Mouse (Mus musculus) lung, embryonic 15.5 days (tissue): ENCODE measurements around the gene Smc4. TPM values are rescaled to one million over a fixed set of nuclear protein-coding genes. Genes with fewer than 3 reads are reported as not detected.

ENCODE experiments used
- ATAC-seq: fragments of 200-750 bp; cut with Nextera tagmentation; 2 replicates; pipeline ENCODE4 v1.8.0; 2017; ENCODE audit warnings: moderate number of reproducible peaks, borderline replicate concordance; ENCODE audit not compliant: low FRiP score, low TSS enrichment; ENCODE audit errors: extremely low read depth
- H3K27ac ChIP-seq: fragments of 300-500 bp; sonication (generic); 2 replicates; pipeline ENCODE4 v1.5.1; 2015; ENCODE audit warnings: moderate library complexity, mild to moderate bottlenecking, inconsistent platforms
- H3K27me3 ChIP-seq: fragments of 300-500 bp; sonication (generic); 2 replicates; pipeline ENCODE4 v1.6.1; 2015; ENCODE audit warnings: inconsistent platforms
- H3K36me3 ChIP-seq: fragments of 300-500 bp; sonication (generic); 2 replicates; pipeline ENCODE4 v1.6.1; 2015; ENCODE audit warnings: inconsistent platforms
- H3K4me1 ChIP-seq: fragments of 300-500 bp; sonication (generic); 2 replicates; pipeline ENCODE4 v1.6.1; 2015; ENCODE audit warnings: inconsistent platforms
- H3K4me2 ChIP-seq: fragments of 300-500 bp; sonication (generic); 2 replicates; pipeline ENCODE4 v1.6.1; 2015; ENCODE audit warnings: inconsistent platforms, mild to moderate bottlenecking, moderate library complexity
- H3K4me3 ChIP-seq: fragments of 300-500 bp; sonication (generic); 2 replicates; pipeline ENCODE4 v1.5.1; 2015; ENCODE audit warnings: mild to moderate bottlenecking, inconsistent platforms
- H3K9ac ChIP-seq: fragments of 300-500 bp; sonication (generic); 2 replicates; pipeline ENCODE4 v1.6.1; 2015; ENCODE audit warnings: inconsistent platforms
- H3K9me3 ChIP-seq: fragments of 300-500 bp; sonication (generic); 2 replicates; pipeline ENCODE4 v1.6.1; 2016; ENCODE audit warnings: inconsistent platforms
- WGBS: fragments of 180-500 bp; shearing (Covaris S2); methylation state at CpG from one replicate; pipeline ENCODE4 v1.1.7; 2015; 5-methylcytosine and 5-hydroxymethylcytosine counted together
- microRNA counts: library from miRNA; unstranded; fragments of <30 nt; microRNA quantifications from one replicate; lab custom pipeline; 2016
- microRNA-seq: library from miRNA; unstranded; fragments of <30 nt; microRNA quantifications from one replicate; pipeline ENCODE4, GENCODE M21; 2016
- polyA plus RNA-seq: library from polyadenylated mRNA; unstranded; fragments of >200 nt; fragmentation: Nextera tagmentation; extraction: Ambion mirVana; gene quantifications from 2 replicates; pipeline ENCODE4 v1.2.1, GENCODE M21; 2015

Smc4 gene
- polyA plus RNA-seq, 1 experiment from 2014 or later = 230 TPM

DNA sequence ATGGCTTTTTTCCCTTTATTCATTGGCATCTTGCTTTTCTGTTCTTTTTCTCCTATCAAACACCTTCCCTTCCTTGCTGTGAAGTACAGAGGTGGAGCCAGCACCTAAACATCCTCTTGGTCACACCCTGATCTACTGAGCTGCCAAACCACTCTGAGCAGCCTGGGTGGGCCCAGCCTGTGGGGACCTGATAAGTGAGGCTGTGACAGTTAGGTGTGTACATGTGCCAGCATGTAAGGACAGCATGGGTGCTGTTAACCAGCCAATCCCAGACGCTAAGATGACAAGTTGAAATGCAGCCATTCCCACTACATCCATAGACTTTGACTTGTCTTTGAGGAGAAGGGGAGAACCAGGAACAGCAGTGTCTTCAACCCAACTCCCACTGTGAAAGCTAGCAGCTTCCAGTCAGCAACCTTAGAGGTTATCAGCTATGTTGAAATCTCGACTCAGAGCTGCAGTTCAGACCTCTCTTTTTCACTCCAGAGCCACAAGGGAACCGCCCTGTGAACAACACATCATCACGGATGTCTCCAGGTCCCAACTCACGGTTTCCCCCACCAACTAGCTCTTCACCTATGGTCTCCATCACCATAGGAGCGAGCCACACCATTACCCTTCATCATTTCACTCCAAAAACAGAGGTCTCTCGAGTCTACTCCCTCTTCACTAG, 50.4 kb downstream of the Smc4 start:
- Histone ChIP-seq H3K4me3 (no peak overlapping the region), H3K27me3 (no peaks in the 10 kb centered on the region), H3K9ac (no peak overlapping the region), H3K27ac (no peak overlapping the region), H3K4me2 (no peak overlapping the region), H3K9me3 (no peaks in the 10 kb centered on the region), H3K4me1 (no peaks in the 10 kb centered on the region), H3K36me3 (no peaks in the 10 kb centered on the region)
- ATAC-seq = peak; percentile 75; the same call in 1 of the 2 replicates
- 68% methylated on average over 7 of the region's 7 CpGs for WGBS

- 90% methylated on average over 3 of the region's 3 CpGs for WGBS
- H3K4me2 ChIP-seq = no peak overlapping the region
- no peak for ATAC-seq
- H3K27me3 ChIP-seq = no peaks in the 10 kb centered on the region
- H3K9ac ChIP-seq = no peak overlapping the region
- H3K4me1 ChIP-seq = no peaks in the 10 kb centered on the region
- no peak overlapping the region for H3K4me3 ChIP-seq
- no peaks in the 10 kb centered on the region for H3K9me3 ChIP-seq
- H3K27ac ChIP-seq = no peak overlapping the region
- H3K36me3 ChIP-seq = no peaks in the 10 kb centered on the region
These were observed 51.3 kb downstream of the Smc4 start for GRCm38 (mm10) chr3:69055871-69056270.

DNA sequence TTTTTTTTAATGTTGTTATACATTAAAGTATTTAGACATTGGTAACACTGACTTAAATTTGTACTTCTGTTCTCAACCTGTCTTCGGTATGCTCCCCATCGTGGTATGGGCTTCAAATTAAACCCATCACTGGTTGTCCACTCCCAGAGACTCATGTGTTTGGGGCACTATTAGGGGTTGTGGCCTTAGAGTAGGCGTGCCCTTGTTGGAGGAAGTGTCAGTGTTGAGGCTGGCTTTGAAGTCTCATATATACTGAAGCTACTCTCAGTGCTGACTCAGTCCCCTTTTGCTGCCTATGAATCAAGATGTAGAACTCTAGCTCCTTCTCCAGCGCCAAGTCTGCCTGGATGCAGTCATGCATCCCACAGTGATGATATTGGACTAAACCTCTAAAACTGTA, 56.1 kb downstream of the Smc4 start:
- Histone ChIP-seq H3K9ac (no peak overlapping the region), H3K27me3 (no peaks in the 10 kb centered on the region), H3K27ac (no peak overlapping the region), H3K9me3 (no peaks in the 10 kb centered on the region), H3K4me1 (no peaks in the 10 kb centered on the region), H3K36me3 (no peaks in the 10 kb centered on the region), H3K4me3 (no peak overlapping the region), H3K4me2 (no peak overlapping the region)
- ATAC-seq = no peak
- 93% methylated on average over 4 of the region's 4 CpGs for WGBS

DNA sequence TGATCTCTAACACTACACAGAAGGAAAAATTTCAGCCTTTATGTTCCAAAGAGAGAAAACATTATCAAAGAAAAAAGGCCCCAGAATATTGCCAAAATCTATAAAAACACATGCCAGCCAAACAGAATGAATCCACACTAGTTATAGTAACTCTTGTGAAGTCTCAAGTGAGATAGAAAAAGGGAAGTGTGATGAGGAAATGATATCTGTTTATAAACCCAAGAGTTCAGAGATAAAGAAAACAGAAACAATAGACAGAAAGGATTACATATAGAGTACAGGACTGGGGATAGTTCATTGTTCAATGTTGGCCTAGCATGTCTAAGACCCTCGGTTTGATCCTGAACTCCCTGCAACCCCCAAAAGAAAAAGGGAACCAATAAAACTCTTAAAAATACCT, 58.2 kb downstream of the Smc4 start:
- no peaks in the 10 kb centered on the region for H3K36me3 ChIP-seq
- H3K9ac ChIP-seq = no peak overlapping the region
- WGBS = 81% methylated on average over 1 of the region's 1 CpGs

GRCm38 (mm10) chr3:69064005-69064404, 59.5 kb downstream of the Smc4 start:
- no peak overlapping the region for H3K27ac ChIP-seq
- no peaks in the 10 kb centered on the region for H3K36me3 ChIP-seq
- H3K4me1 ChIP-seq = no peaks in the 10 kb centered on the region
- WGBS = 28% methylated on average over 1 of the region's 1 CpGs
- no peak overlapping the region for H3K4me2 ChIP-seq
- ATAC-seq = no peak
- H3K9ac ChIP-seq = no peak overlapping the region
- H3K4me3 ChIP-seq = no peak overlapping the region
- no peaks in the 10 kb centered on the region for H3K27me3 ChIP-seq
- H3K9me3 ChIP-seq = no peaks in the 10 kb centered on the region

More for the DNA sequence above, 58.2 kb downstream of the Smc4 start:
- no peak overlapping the region for H3K4me3 ChIP-seq
- ATAC-seq = no peak
- no peaks in the 10 kb centered on the region for H3K27me3 ChIP-seq
- H3K4me1 ChIP-seq = no peaks in the 10 kb centered on the region
- H3K27ac ChIP-seq = no peak overlapping the region
- no peaks in the 10 kb centered on the region for H3K9me3 ChIP-seq
- H3K4me2 ChIP-seq = no peak overlapping the region

MicroRNA genes within 50 kb of the gene (microRNA counts, 519-probe panel; counts per million panel counts)
- 4,005 counts per million, percentile 95 among the panel's probes with 10 or more counts for microRNA mmu-miR-15b (lab: Ali Mortazavi, UCI)

Small RNA genes lying within 50 kb of the gene (microRNA-seq; reads per million reads assigned to microRNA genes)
- gene Mir15b (1,313 reads per million, percentile 78 among the genes with 10 or more reads in this experiment), gene Mir16-2 (510 reads per million, percentile 70 among the genes with 10 or more reads in this experiment)

Other genes with a start within 250 kb of the Smc4 start
- gene 1110032F04Rik, start 135.2 kb upstream of the Smc4 start, polyA plus RNA-seq = 0.60 and 0.65 TPM in 2 replicates
- 15.5 and 18.9 TPM in 2 replicates for gene Ift80, start 168 bp upstream of the Smc4 start, polyA plus RNA-seq
- 125 and 128 TPM in 2 replicates for gene Trim59, start 40.0 kb downstream of the Smc4 start, polyA plus RNA-seq
- gene Kpna4, start 122.4 kb downstream of the Smc4 start, polyA plus RNA-seq = 33.1 and 35.1 TPM in 2 replicates
- gene Arl14, start 217.7 kb downstream of the Smc4 start, polyA plus RNA-seq = 1.1 TPM in 2 replicates